Mouse (Mus musculus) liver, postnatal 0 days (tissue): ENCODE measurements around the gene Senp6. TPM values are rescaled to one million over a fixed set of nuclear protein-coding genes. Genes with fewer than 3 reads are reported as not detected.
A peak's percentile ranks its signal among the peaks of the same experiment; 100 is the strongest.
"Not testable (repeated sequence)": the region's sequence is repeated elsewhere in the genome, so short reads cannot be mapped to it uniquely, and the experiment has no call there.

Experiments
- ATAC-seq: fragments of 200-750 bp; cut with Nextera tagmentation; 2 replicates; pipeline ENCODE4 v1.8.0; 2017; ENCODE audit warnings: mild to moderate bottlenecking, moderate library complexity
- DNase-seq: peaks from one replicate; pipeline ENCODE4 v3.0.0-alpha.2; 2016
- H3K27ac ChIP-seq: fragments of 300-500 bp; sonication (generic); 2 replicates; pipeline ENCODE4 v1.5.1; 2014; ENCODE audit warnings: antibody characterized with exemption, moderate library complexity, mild to moderate bottlenecking, low read depth
- H3K27me3 ChIP-seq: fragments of 300-500 bp; sonication (generic); 2 replicates; pipeline ENCODE4 v1.6.1; 2014; ENCODE audit warnings: low read length, control low read depth, mixed read lengths; ENCODE audit not compliant: insufficient read depth
- H3K36me3 ChIP-seq: fragments of 300-500 bp; sonication (generic); replicated peaks from 2 replicates; pipeline ENCODE4 v1.6.1; 2014; ENCODE audit warnings: mild to moderate bottlenecking, control low read depth, low read length, moderate library complexity, mixed read lengths; ENCODE audit not compliant: insufficient read depth
- H3K4me1 ChIP-seq: fragments of 300-500 bp; sonication (generic); 2 replicates; pipeline ENCODE4 v1.6.1; 2014; ENCODE audit warnings: antibody characterized with exemption, mild to moderate bottlenecking, control low read depth; ENCODE audit not compliant: insufficient read depth
- H3K4me2 ChIP-seq: fragments of 300-500 bp; sonication (generic); 2 replicates; pipeline ENCODE4 v1.6.1; 2014; ENCODE audit warnings: low read depth, mild to moderate bottlenecking, low read length, moderate library complexity, mixed read lengths
- H3K4me3 ChIP-seq: fragments of 300-500 bp; sonication (generic); 2 replicates; pipeline ENCODE4 v1.5.1; 2014; ENCODE audit warnings: low read depth, low read length
- H3K9ac ChIP-seq: fragments of 300-500 bp; sonication (generic); replicated peaks from 2 replicates; pipeline ENCODE4 v1.6.1; 2014; ENCODE audit warnings: mild to moderate bottlenecking, moderate library complexity
- H3K9me3 ChIP-seq: fragments of 300-500 bp; sonication (generic); 2 replicates; pipeline ENCODE4 v1.6.1; 2016; ENCODE audit warnings: mild to moderate bottlenecking, control low read depth, low read length, mixed read lengths
- CTCF ChIP-seq: sonication (generic); IDR thresholded peaks from 2 replicates; pipeline ENCODE4 v1.5.1; 2016; ENCODE audit warnings: antibody characterized with exemption, low read depth
- EP300 ChIP-seq: IDR thresholded peaks from 2 replicates; pipeline ENCODE4 v1.6.1; 2016; ENCODE audit warnings: antibody characterized with exemption, low read depth, mild to moderate bottlenecking
- WGBS: fragments of 180-500 bp; shearing (Covaris S2); extraction: QIAGEN DNeasy Blood & Tissue Kit; methylation state at CpG from one replicate; pipeline ENCODE4 v1.1.7; 2014; ENCODE audit not compliant: insufficient replicate concordance; 5-methylcytosine and 5-hydroxymethylcytosine counted together
- polyA plus RNA-seq: library from polyadenylated mRNA; unstranded; fragments of >200 nt; fragmentation: Nextera tagmentation; extraction: Ambion mirVana; gene quantifications from 2 replicates; pipeline ENCODE4 v1.2.1, GENCODE M21; 2015

The Senp6 gene
- polyA plus RNA-seq, 1 experiment from 2014 or later: 15.7 TPM

- no peak for ATAC-seq
- DNase-seq: no peak
- TF ChIP-seq EP300: no peak
- no peak for TF ChIP-seq CTCF
Observed at GRCm38 (mm10) chr9:80057690-80058089, 9.0 kb upstream of the Senp6 start.

DNA sequence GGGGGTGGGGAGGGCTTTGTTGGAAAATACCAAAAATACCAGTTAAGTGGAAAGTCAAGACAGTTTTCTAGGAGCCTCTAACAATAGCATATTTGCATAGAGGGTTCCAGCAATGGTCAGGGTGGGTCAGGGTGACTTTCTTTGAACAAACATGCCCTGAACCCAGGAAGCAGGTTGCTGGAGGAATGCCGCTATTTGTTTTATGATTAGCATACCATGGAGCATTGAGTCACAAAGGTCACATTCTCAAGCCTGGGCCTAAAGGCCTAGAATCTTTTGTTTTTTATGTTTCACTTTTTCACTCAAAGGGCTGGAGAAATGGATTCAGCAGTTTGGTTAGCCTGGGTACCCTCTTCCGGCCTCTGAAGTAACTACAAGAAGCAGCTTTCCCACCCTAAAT, 1.2 kb upstream of the Senp6 start:
- not testable (repeated sequence) for H3K4me2 ChIP-seq, H3K36me3 ChIP-seq, H3K9ac ChIP-seq, ATAC-seq, H3K27ac ChIP-seq, H3K9me3 ChIP-seq, H3K4me3 ChIP-seq, DNase-seq, H3K27me3 ChIP-seq
- 79% methylated on average over 2 of the region's 2 CpGs for WGBS
- H3K4me1 ChIP-seq: peaks cover 12% of the 10 kb centered on the region

More at GRCm38 (mm10) chr9:80057690-80058089, 9.0 kb upstream of the Senp6 start:
- H3K27me3 ChIP-seq: no peaks in the 10 kb centered on the region
- no peak overlapping the region for H3K27ac ChIP-seq
- no peaks in the 10 kb centered on the region for H3K9me3 ChIP-seq
- no peaks in the 10 kb centered on the region for H3K36me3 ChIP-seq
- no peak overlapping the region for H3K4me2 ChIP-seq
- 11% methylated on average over 2 of the region's 2 CpGs for WGBS
- no peak overlapping the region for H3K4me3 ChIP-seq
- no peaks in the 10 kb centered on the region for H3K4me1 ChIP-seq
- no peak overlapping the region for H3K9ac ChIP-seq

DNA sequence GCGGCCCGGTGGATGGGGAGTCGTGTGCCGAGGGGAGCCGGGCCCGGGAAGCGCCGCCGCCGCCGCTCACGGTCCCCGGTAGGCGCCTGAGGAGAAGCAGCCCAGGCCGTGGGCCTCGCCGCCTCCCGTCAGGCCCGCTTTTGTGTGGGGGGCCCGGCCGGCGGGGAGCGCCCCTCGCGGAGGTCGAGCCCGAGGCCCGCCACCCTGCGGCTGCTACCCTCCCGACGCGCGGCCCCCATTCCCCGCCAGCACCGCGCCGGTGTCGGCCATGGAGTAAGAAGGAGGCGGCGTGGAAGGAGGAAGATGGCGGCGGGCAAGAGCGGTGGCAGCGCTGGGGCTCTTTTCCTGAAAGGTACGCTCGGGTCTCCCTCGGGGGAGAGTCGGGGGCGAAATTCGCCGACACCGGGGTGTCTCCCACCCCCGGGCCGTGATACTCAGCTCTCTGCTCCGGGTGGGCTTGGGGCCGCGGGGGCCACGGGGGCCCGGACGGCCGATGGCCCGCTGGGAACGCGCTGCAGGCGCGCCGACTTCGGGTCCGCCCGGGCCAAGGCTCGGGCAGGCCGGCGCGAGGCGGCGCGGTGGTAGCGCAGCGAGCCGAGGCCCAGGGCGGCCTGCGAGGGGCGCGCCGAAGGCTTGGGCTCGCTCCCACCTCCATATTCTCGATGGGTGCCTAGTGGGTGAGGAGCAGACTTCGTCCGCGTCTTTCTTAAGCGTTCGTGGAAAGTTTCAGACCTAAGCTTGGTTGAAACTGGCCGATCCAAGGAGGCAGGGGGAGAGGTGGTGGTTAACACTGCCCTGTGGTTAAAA, 721 bp downstream of the Senp6 start:
- peak overlapping the region; percentile 95 for H3K27ac ChIP-seq
- peak overlapping the region; percentile 78 for H3K4me2 ChIP-seq
- no peak for TF ChIP-seq EP300
- no peak for TF ChIP-seq CTCF
- 3% methylated on average over 75 of the region's 93 CpGs for WGBS
- peaks cover 18% of the 10 kb centered on the region for H3K4me1 ChIP-seq
- peak; percentile 77 for DNase-seq
- H3K27me3 ChIP-seq: no peaks in the 10 kb centered on the region
- H3K4me3 ChIP-seq: peak overlapping the region; percentile 71
- ATAC-seq: peak; percentile 85
- peak overlapping the region; percentile 92 for H3K9ac ChIP-seq
- peaks cover 6% of the 10 kb centered on the region for H3K9me3 ChIP-seq
- no peaks in the 10 kb centered on the region for H3K36me3 ChIP-seq

- Histone ChIP-seq H3K27ac (peak overlapping the region; percentile 95), H3K9me3 (peaks cover 6% of the 10 kb centered on the region), H3K36me3 (no peaks in the 10 kb centered on the region), H3K27me3 (no peaks in the 10 kb centered on the region), H3K9ac (peak overlapping the region; percentile 92), H3K4me1 (peaks cover 23% of the 10 kb centered on the region), H3K4me2 (peak overlapping the region; percentile 78), H3K4me3 (peak overlapping the region; percentile 71)
- WGBS: under 1% methylated on average over 18 of the region's 18 CpGs
- TF ChIP-seq CTCF: no peak
- no peak for TF ChIP-seq EP300
- no peak for DNase-seq
- no peak for ATAC-seq
Observed at GRCm38 (mm10) chr9:80068028-80068515, 1.4 kb downstream of the Senp6 start.

DNA sequence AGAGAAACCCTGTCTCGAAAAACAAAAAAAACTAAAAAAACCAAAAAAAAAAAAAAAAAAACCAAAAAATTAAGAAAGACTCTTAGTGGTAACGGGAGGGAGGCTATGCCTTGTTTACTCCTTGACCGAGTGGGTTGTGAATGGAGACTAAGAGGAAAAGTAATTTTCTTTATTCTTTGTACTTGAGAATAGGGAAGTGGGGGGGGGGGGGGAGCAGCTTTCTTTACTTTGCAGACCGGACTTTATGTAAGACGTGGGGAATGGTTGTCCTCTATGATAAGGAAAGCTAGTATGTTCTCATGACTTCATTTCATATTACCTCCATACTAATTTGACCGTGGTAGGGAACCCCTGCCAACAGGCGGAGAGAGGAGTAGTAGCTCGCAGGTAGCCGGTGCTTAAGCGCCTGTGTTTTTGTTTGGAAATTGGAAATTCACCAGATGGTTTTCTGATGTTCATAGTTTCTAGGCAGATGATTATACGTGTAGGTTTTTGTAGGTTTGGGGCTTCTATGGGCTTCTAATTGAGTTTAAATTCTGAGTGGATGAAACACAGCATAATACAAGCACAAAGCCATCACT, 2.1 kb downstream of the Senp6 start:
- ATAC-seq: no peak
- H3K9ac ChIP-seq: peak overlapping the region; percentile 92

GRCm38 (mm10) chr9:80070026-80070425, 3.3 kb downstream of the Senp6 start:
- H3K27ac ChIP-seq: no peak overlapping the region; the same call in 1 of the 2 replicates
- WGBS: 23% methylated on average over 3 of the region's 3 CpGs
- no peak for DNase-seq
- H3K27me3 ChIP-seq: no peaks in the 10 kb centered on the region
- H3K4me1 ChIP-seq: peaks cover 35% of the 10 kb centered on the region
- H3K9ac ChIP-seq: no peak overlapping the region
- TF ChIP-seq EP300 (no peak), CTCF (no peak)
- no peaks in the 10 kb centered on the region for H3K36me3 ChIP-seq
- no peak overlapping the region for H3K4me2 ChIP-seq
- no peak for ATAC-seq
- no peak overlapping the region for H3K4me3 ChIP-seq
- peaks cover 1% of the 10 kb centered on the region for H3K9me3 ChIP-seq

More for the DNA sequence above, 2.1 kb downstream of the Senp6 start:
- Histone ChIP-seq H3K4me2 (peak overlapping the region; percentile 78), H3K36me3 (no peaks in the 10 kb centered on the region), H3K4me1 (peaks cover 27% of the 10 kb centered on the region), H3K9me3 (peaks cover 6% of the 10 kb centered on the region), H3K27ac (peak overlapping the region; percentile 95; the same call in 1 of the 2 replicates), H3K27me3 (no peaks in the 10 kb centered on the region), H3K4me3 (peak overlapping the region; percentile 71)
- TF ChIP-seq CTCF (no peak), EP300 (no peak)
- WGBS: 18% methylated on average over 11 of the region's 11 CpGs
- peak; percentile 29 for DNase-seq
